Mouse (Mus musculus): ENCODE measurements at regions not wholly inside any gene's neighbourhood (a gene's known extent, or its start where the extent isn't known, plus 50 kb on each side); places are given as distances from the start of the nearest gene placed in this dataset.

DNA sequence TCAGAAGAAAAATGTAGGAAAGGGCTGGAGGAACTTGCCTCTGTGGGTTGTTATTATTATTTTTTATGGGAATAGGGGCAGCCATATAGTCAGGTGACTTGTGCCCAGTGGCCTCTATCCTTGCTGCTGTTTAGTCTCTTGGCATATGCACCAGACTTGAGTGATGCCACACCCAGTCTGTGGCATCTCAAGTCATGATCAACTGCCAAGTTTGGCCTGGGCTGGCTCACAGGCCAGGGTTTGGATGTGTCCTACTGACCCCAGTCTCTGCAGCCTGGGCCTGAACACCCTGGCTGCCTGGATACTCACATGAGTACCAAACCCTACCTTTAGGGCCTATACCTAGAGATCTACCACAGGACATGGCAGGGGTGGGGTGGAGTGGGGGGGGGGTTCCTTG, 133.8 kb downstream of the Cyp26a1 start:
- DNase-seq (ENCODE audit: low spot score in 2 of 2), result no peak

DNA sequence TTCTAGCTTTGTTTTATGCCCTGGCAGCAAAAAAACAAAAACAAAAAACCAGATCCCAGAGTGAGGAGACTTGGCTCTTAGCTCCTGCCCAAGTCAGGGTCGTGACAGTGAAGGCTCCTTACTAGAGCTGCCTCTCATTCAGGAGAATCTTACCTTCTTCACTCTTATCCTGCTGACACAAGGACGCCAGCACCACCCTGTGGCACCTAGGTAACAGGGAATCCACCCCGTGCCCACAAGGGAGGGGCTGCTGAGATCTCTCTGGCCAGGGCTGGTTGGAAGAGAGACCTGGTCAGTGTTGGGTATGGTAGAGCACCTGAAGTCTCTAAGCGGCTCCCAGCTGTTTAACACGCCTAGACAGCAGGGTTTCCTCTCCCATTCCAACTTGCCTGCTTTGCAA, 139.3 kb downstream of the Cyp26a1 start:
- DNase-seq (ENCODE audit: low spot score in 2 of 2), result no peak

Data from adrenal gland, adult 18-20 months (tissue).